Mouse (Mus musculus) limb, embryonic 12.5 days (tissue): ENCODE results near the gene Mpeg1. TPM values are rescaled to one million over a fixed set of nuclear protein-coding genes. Genes with fewer than 3 reads are reported as not detected.

Experiments
- ATAC-seq: fragments of 200-750 bp; cut with Nextera tagmentation; 2 replicates; pipeline ENCODE4 v1.8.0; 2017; ENCODE audit warnings: low read depth, moderate TSS enrichment; ENCODE audit not compliant: insufficient number of reproducible peaks, insufficient read depth, low FRiP score, low TSS enrichment
- H3K27ac ChIP-seq: fragments of 300-500 bp; sonication (generic); 2 replicates; pipeline ENCODE4 v1.5.1; 2016; ENCODE audit warnings: mild to moderate bottlenecking, moderate library complexity
- H3K27me3 ChIP-seq: fragments of 300-500 bp; sonication (generic); 2 replicates; pipeline ENCODE4 v1.6.1; 2016; ENCODE audit warnings: mild to moderate bottlenecking, moderate library complexity
- H3K36me3 ChIP-seq: fragments of 300-500 bp; sonication (generic); 2 replicates; pipeline ENCODE4 v1.6.1; 2016; ENCODE audit warnings: mild to moderate bottlenecking, moderate library complexity
- H3K4me1 ChIP-seq: fragments of 300-500 bp; sonication (generic); replicated peaks from 2 replicates; pipeline ENCODE4 v1.6.1; 2016
- H3K4me2 ChIP-seq: fragments of 300-500 bp; sonication (generic); 2 replicates; pipeline ENCODE4 v1.6.1; 2016; ENCODE audit warnings: mild to moderate bottlenecking, moderate library complexity
- H3K4me3 ChIP-seq: fragments of 300-500 bp; sonication (generic); replicated peaks from 2 replicates; pipeline ENCODE4 v1.5.1; 2016; ENCODE audit warnings: mild to moderate bottlenecking
- H3K9ac ChIP-seq: fragments of 300-500 bp; sonication (generic); replicated peaks from 2 replicates; pipeline ENCODE4 v1.6.1; 2016; ENCODE audit warnings: mild to moderate bottlenecking, moderate library complexity
- H3K9me3 ChIP-seq: fragments of 300-500 bp; sonication (generic); 2 replicates; pipeline ENCODE4 v1.6.1; 2016; ENCODE audit warnings: mild to moderate bottlenecking, moderate library complexity
- whole genome bisulfite sequencing: fragments of 180-500 bp; shearing (Covaris S2); methylation state at CpG from one replicate; pipeline ENCODE4 v1.1.7; 2016; 5-methylcytosine and 5-hydroxymethylcytosine counted together
- polyA plus RNA-seq: library from polyadenylated mRNA; unstranded; fragments of >200 nt; fragmentation: Nextera tagmentation; extraction: Ambion mirVana; gene quantifications from 2 replicates; pipeline ENCODE4 v1.2.1, GENCODE M21; 2016

Mpeg1 gene
- polyA plus RNA-seq, 1 experiment from 2014 or later = 0.25 TPM

DNA sequence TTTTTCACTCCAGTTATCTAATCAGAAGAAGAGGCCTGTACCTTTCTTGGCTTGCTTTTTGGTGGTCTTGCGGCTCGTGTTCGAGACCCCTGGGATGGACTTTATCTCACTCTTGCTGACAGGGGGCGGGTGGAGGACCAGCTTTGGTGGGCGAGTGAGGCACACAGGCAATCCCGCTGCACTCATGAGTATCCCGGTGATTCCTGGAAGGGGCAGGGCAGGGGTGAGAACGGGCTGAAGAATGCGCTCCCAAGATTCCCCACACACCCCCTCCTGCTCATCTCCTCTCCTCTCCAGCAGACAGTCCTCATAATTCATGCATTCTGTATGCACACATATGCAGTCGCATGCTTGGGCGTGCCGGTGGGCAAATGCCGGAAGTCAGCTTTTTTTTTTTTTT lies 24.6 kb downstream of the Mpeg1 start:
- H3K9ac ChIP-seq = no peak overlapping the region
- no peak overlapping the region for H3K4me2 ChIP-seq
- WGBS = 84% methylated on average over 13 of the region's 13 CpGs
- H3K4me1 ChIP-seq = peaks cover 12% of the 10 kb centered on the region
- no peak overlapping the region for H3K4me3 ChIP-seq
- peaks cover 4% of the 10 kb centered on the region; the same call in 1 of the 2 replicates for H3K36me3 ChIP-seq
- no peaks in the 10 kb centered on the region for H3K27me3 ChIP-seq
- H3K27ac ChIP-seq = no peak overlapping the region
- ATAC-seq = no peak
- H3K9me3 ChIP-seq = no peaks in the 10 kb centered on the region

DNA sequence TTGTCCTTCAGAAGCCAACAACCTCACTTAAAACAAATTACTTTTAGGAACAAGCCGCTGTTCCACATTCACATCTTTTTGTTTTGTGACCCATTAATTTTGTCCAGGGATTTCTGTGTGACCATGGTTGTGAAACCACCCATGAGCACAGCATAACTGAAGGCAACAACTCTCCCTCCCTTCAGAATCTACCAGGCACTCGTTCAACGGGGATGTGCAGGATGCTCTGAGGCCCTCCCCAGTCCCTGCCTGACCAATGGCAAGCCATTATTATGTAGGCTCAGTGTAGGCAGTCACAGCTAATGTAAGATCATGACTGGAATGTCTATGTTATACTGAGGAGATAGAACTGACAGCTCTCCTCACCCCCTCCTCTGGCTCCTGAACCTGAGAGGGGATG lies 25.1 kb downstream of the Mpeg1 start:
- Histone ChIP-seq H3K27ac (no peak overlapping the region), H3K27me3 (no peaks in the 10 kb centered on the region), H3K36me3 (peaks cover 8% of the 10 kb centered on the region; the same call in 1 of the 2 replicates), H3K4me3 (no peak overlapping the region), H3K9ac (no peak overlapping the region), H3K4me2 (no peak overlapping the region), H3K9me3 (no peaks in the 10 kb centered on the region), H3K4me1 (peaks cover 12% of the 10 kb centered on the region)
- 75% methylated on average over 3 of the region's 3 CpGs for WGBS
- no peak for ATAC-seq

DNA sequence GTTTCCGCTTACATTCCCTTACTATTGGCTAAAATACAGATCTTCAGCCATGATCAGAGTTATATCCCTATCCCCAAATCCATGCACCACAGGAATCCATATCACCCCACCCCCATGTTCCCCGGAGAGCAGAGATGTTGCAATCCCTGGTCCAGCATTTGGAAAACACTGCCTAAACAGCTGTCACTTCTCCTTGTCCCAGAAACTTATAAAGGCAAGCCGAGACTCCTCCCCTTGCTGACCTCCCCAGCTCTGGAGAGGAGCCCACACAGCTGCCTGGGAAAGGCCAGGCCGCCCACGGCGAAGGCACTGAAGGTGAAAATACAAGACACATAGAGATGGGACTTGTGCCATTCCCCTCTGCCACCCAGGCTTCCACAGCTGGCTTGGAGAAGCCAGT lies 26.3 kb downstream of the Mpeg1 start:
- no peak overlapping the region for H3K27ac ChIP-seq
- no peaks in the 10 kb centered on the region for H3K9me3 ChIP-seq
- no peak overlapping the region for H3K9ac ChIP-seq
- no peaks in the 10 kb centered on the region for H3K27me3 ChIP-seq
- no peak for ATAC-seq
- 89% methylated on average over 6 of the region's 6 CpGs for WGBS
- H3K4me1 ChIP-seq = peaks cover 12% of the 10 kb centered on the region
- no peak overlapping the region for H3K4me2 ChIP-seq
- peaks cover 13% of the 10 kb centered on the region for H3K36me3 ChIP-seq
- no peak overlapping the region for H3K4me3 ChIP-seq

DNA sequence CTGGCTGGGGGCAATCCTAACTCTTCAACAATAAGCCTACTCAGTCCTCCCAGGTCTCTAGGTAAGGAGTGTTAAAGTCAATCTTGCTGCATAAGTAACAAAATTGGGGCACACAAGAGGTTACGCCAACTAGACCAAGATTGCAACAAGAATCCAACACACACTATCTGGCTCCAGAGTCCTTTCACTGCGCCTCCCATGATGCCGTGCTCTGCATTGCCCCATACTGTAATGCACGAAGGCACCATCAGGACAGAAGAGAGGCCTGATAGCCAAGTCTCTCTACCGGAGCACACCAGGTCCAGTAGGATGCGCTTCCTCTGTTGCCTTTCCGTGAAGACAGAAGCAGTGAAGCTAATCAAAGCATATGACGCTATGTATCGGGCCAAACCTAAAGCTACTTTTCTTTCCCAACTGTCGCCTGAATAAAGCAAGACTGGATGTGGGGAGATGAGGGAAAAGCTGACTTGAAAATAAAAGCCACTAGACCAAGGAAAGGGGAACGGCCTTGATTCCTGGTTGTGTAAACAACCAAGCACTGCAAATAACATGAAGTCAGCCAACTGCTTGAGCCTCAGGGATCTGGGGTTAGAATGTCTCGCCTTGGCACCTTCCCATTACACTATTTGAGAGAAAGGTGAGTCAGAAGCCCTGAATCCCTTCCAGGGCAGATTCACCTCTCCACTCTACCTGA lies 27.1 kb downstream of the Mpeg1 start:
- WGBS = 89% methylated on average over 12 of the region's 12 CpGs

DNA sequence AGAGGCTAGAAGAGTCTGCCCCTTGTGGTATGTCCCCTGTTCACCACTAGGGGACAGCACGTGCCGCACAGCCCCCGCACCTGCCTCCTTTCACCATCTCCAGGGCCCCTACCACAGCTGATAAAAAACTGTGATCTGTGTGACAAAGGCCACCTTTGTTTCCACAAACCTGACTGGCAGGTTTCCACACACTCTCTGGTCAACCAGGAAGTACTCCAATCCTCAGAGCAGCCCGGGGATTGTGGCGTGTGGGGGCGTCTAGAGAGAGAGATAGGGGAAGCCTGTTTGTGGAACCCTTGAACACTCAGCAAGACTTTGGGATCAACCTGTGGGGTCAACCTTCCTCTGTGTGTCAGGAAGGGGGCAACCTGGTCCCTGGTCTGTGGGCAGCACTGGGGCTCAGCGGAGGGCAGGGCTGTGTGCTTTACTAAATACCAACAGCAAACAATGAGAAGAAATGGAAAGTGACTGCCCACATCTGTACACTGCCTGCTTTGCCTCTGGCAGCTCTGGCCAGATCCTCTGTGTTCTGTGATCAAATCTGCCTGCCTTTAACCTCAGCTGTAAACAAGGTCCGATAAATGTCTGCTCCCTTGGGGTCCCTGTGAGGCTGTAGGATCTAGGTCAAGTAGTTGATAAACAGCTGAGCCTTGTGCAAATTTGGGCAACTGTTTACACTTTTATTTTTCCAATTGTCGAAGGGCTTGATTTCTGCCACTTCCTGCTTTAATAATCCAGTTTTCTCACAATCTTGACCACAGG lies 27.8 kb downstream of the Mpeg1 start:
- Histone ChIP-seq H3K27me3 (no peaks in the 10 kb centered on the region), H3K4me2 (no peak overlapping the region), H3K4me3 (no peak overlapping the region), H3K9ac (no peak overlapping the region), H3K9me3 (no peaks in the 10 kb centered on the region), H3K36me3 (peaks cover 12% of the 10 kb centered on the region), H3K27ac (0 out of 2 replicates have a peak overlapping the region, but pooled peaks have one; percentile 23), H3K4me1 (peaks cover 12% of the 10 kb centered on the region)
- ATAC-seq = peak; percentile 26; the same call in 1 of the 2 replicates
- WGBS = 37% methylated on average over 9 of the region's 9 CpGs

More for the DNA sequence above, 27.1 kb downstream of the Mpeg1 start:
- Histone ChIP-seq H3K4me3 (no peak overlapping the region), H3K9ac (no peak overlapping the region), H3K4me2 (no peak overlapping the region), H3K27me3 (no peaks in the 10 kb centered on the region), H3K9me3 (no peaks in the 10 kb centered on the region), H3K4me1 (peaks cover 12% of the 10 kb centered on the region), H3K36me3 (peaks cover 12% of the 10 kb centered on the region), H3K27ac (0 out of 2 replicates have a peak overlapping the region, but pooled peaks have one; percentile 23)
- no peak for ATAC-seq

DNA sequence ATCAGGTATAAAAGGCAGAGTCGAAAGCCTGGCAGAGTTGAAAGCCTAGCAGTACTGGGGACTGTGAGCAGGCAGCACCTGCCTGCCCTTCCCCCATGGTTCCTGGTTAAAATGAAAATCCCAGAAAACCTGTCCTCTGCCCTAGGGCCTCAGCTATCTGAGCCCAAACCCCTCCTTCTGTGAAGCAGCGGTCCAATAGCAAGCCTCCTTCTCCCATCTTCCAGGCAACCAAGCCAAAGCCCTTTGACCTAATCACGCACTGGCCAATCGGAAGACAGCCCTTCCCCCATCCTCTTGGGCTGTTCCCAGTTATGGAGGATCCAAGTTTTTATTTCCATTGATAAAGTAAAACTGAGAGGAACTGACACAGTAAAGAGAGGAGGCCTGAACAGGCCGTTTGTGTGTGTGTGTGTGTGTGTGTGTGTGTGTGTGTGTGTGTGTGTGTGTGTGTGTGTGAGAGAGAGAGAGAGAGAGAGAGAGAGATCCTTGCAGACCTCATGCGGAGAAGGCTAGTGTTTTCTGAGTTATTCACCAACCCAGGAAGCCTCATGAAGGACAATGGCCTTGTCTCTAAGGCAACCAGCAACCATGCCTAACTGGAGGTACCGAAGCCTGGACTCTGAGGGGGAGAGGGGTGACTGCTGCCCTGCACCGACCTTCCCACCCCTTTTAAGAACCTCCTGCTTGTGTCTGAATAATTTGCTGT lies 28.5 kb downstream of the Mpeg1 start:
- ATAC-seq = peak; percentile 81
- H3K9ac ChIP-seq = no peak overlapping the region
- WGBS = 34% methylated on average over 7 of the region's 8 CpGs
- no peak overlapping the region for H3K4me3 ChIP-seq
- H3K27ac ChIP-seq = no peak overlapping the region
- H3K4me1 ChIP-seq = peaks cover 12% of the 10 kb centered on the region
- no peaks in the 10 kb centered on the region for H3K27me3 ChIP-seq
- no peak overlapping the region for H3K4me2 ChIP-seq
- H3K9me3 ChIP-seq = no peaks in the 10 kb centered on the region
- H3K36me3 ChIP-seq = peaks cover 12% of the 10 kb centered on the region

DNA sequence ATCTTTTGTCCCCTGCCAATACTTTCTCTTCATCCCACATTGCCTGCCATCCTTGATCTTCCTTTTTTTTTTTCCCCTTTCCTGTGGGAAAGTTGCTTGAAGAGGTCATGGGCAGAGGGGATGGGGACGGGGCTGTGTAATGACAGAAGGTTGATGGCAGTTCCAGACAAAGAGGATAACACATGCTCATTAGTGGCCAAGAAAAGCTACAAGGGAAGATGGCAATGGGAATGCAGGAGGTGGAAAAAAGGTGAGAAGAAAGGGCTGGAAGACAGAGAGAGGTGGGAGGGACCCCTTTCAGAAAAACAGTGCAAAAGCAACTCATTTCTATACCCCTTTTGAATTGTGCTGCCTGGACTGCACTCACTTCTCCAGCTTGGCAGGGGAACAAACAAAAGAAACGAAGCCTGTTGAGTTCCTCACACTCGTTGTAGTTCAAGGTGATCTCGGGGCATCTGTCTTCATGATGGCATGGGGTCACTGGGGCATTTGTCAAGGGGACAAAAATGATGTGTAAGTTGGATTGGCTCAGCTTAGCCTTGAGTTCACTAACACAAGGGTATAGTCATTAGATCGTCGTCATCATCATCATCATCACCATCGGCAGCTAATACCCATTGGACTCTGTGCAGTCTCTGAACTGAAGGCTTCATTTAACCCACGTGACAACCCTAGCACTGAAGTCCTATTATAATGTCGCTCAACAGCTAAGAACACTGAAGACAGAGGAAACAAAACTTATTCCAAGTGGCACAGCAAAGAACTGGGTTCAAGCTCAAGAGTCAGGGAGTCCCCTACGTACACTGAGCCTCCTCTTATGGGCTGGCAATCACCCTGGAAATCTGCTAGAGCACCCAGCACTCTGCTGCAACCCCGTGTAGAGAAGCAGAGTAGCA lies 29.3 kb downstream of the Mpeg1 start:
- Histone ChIP-seq H3K4me1 (peaks cover 12% of the 10 kb centered on the region), H3K27me3 (no peaks in the 10 kb centered on the region), H3K9ac (no peak overlapping the region), H3K4me2 (no peak overlapping the region), H3K36me3 (peaks cover 12% of the 10 kb centered on the region), H3K4me3 (no peak overlapping the region), H3K27ac (no peak overlapping the region), H3K9me3 (no peaks in the 10 kb centered on the region)
- 85% methylated on average over 11 of the region's 11 CpGs for WGBS
- ATAC-seq = no peak

DNA sequence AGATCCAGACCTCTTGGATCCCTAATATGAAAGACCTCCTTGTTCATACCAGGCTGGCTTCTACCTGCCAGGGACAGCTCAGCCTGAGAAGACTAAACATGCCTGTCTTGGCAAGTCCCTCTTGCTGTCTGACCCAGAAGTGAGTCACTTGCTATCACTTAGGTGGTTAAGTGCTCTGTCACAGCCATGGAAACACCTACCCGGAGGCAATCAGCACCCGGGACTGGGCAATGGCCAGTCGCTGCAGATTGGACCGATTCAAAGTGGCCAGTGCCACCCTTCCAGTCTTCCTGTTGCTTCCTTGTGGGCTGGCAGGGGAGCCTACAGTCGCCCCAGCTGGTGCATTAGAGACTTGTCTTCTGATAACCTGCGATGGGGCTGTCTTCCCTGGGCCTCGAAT lies 31.1 kb downstream of the Mpeg1 start:
- peaks cover 12% of the 10 kb centered on the region for H3K36me3 ChIP-seq
- H3K9ac ChIP-seq = no peak overlapping the region
- no peak for ATAC-seq
- H3K9me3 ChIP-seq = no peaks in the 10 kb centered on the region
- H3K4me2 ChIP-seq = no peak overlapping the region
- H3K27me3 ChIP-seq = no peaks in the 10 kb centered on the region
- H3K27ac ChIP-seq = no peak overlapping the region
- 92% methylated on average over 7 of the region's 7 CpGs for WGBS
- H3K4me1 ChIP-seq = peaks cover 12% of the 10 kb centered on the region
- H3K4me3 ChIP-seq = no peak overlapping the region

DNA sequence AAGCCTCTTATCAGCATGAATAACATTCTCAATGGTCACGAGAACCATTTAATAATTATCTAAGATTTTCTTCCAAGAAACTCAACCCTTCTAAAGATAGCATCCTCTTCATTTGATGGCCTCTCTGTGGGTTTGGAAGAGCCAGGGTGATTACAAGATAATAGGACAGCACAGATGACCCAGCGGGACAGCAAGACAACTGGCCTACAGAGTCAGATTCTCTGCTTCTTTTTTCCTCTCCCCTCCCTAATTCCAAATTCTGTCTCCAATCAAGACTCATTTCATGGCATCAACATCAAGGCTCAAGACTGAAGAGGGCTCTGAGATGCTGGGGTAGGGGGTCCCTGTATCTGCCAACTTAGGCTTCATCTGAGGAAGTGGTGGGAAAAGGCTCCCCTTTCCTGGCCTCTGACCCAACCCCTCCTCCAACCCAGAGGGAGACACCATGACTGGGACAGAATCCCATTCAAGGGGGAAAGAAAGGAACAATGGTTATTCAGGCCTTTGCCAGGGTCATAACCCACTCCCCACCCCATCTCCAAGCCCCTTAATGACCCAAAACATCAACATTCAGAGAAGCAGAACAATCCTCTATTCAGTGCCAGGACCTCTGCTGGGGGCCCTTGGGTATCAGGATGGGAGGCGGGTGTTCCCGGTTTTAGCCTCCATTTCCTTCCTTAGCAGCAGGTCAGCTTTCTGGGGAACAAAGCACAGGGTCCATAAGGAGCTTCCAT lies 33.0 kb downstream of the Mpeg1 start:
- no peak overlapping the region for H3K4me3 ChIP-seq
- no peak for ATAC-seq
- peaks cover 12% of the 10 kb centered on the region for H3K36me3 ChIP-seq
- no peaks in the 10 kb centered on the region for H3K9me3 ChIP-seq
- WGBS = 75% methylated on average over 4 of the region's 4 CpGs
- H3K9ac ChIP-seq = no peak overlapping the region
- no peak overlapping the region for H3K27ac ChIP-seq
- H3K27me3 ChIP-seq = no peaks in the 10 kb centered on the region
- peaks cover 6% of the 10 kb centered on the region for H3K4me1 ChIP-seq
- H3K4me2 ChIP-seq = no peak overlapping the region

DNA sequence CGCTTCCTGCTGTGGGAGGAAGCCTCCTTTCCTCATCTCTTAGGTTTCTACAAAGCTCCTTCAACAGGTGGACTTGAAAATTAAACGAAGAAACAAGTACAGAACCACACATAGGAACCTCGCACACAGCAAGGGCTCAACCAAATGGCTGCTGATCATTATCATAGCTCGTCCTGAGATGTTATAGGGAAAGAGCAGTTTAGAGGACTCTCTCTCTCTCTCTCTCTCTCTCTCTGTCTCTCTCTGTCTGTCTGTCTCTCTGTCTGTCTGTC lies 33.5 kb downstream of the Mpeg1 start:
- no peak overlapping the region for H3K9ac ChIP-seq
- H3K27ac ChIP-seq = no peak overlapping the region
- 74% methylated on average over 4 of the region's 4 CpGs for WGBS
- H3K4me1 ChIP-seq = peaks cover under 1% of the 10 kb centered on the region; the same call in 1 of the 2 replicates
- H3K4me3 ChIP-seq = no peak overlapping the region
- peaks cover 3% of the 10 kb centered on the region; the same call in 1 of the 2 replicates for H3K27me3 ChIP-seq
- no peak for ATAC-seq
- peaks cover 12% of the 10 kb centered on the region for H3K36me3 ChIP-seq
- no peak overlapping the region for H3K4me2 ChIP-seq
- no peaks in the 10 kb centered on the region for H3K9me3 ChIP-seq
